Mouse (Mus musculus): Measurements from ENCODE around the gene Ccdc18. TPM values are rescaled to one million over a fixed set of nuclear protein-coding genes. Genes with fewer than 3 reads are reported as not detected.
A peak's percentile ranks its signal among the peaks of the same experiment; 100 is the strongest.
"Not testable (repeated sequence)": the region's sequence is repeated elsewhere in the genome, so short reads cannot be mapped to it uniquely, and the experiment has no call there.

The Ccdc18 gene
- polyA plus RNA-seq, 1 experiment from 2014 or later, result 11.1 TPM

DNA sequence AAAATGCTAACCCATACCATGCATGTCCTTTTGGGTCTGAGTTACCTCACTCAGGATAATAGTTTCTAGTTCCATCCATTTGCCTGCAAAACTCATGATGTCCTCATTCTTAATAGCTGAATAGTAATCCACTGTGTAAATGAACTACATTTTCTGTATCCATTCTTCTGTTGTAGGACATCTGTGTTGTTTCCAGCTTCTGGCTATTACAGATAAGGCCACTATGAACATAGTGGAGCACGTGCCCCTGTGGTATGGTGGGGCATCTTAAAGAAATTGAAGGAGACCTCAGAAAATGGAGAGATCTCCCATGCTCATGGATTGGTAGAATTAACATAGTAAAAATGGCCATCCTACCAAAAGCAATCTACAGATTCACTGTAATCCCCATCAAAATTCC is 131.1 kb downstream of the Ccdc18 start:
- H3K27me3 ChIP-seq; H3K4me3 ChIP-seq; H3K4me2 ChIP-seq; H3K27ac ChIP-seq; ATAC-seq (ENCODE audit: insufficient number of reproducible peaks, insufficient read depth, low FRiP score, low TSS enrichment, low read depth); H3K9me3 ChIP-seq; H3K36me3 ChIP-seq; H3K9ac ChIP-seq: not testable (repeated sequence)
- WGBS, result 83% methylated on average over 1 of the region's 1 CpGs
- H3K4me1 ChIP-seq, result peaks cover 12% of the 10 kb centered on the region

DNA sequence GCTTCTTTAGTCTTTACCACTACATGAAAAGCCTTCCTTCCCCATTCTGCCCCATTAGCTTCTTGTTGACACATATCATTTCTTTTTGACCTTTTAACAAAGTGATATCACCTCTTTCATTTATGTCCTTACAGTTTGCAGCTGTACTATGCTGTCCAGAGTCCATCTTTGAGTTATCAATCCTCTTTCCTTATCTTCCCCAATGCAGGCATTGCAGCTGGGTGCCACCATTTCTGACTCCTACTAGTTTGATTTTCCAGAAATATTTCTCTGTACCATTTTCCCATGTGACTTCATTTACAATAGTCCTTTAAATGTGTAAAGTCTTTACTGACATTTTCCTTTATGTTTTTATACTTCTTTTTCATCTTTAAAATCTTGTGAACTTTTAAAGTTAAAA is 134.3 kb downstream of the Ccdc18 start:
- H3K27me3 ChIP-seq, result no peaks in the 10 kb centered on the region
- H3K9me3 ChIP-seq, result no peaks in the 10 kb centered on the region
- ATAC-seq (ENCODE audit: insufficient number of reproducible peaks, insufficient read depth, low FRiP score, low TSS enrichment, low read depth), result no peak
- H3K4me2 ChIP-seq, result no peak overlapping the region
- no peak overlapping the region for H3K9ac ChIP-seq
- H3K4me1 ChIP-seq, result peaks cover 27% of the 10 kb centered on the region
- no peaks in the 10 kb centered on the region for H3K36me3 ChIP-seq
- no peak overlapping the region for H3K4me3 ChIP-seq
- H3K27ac ChIP-seq, result no peak overlapping the region

DNA sequence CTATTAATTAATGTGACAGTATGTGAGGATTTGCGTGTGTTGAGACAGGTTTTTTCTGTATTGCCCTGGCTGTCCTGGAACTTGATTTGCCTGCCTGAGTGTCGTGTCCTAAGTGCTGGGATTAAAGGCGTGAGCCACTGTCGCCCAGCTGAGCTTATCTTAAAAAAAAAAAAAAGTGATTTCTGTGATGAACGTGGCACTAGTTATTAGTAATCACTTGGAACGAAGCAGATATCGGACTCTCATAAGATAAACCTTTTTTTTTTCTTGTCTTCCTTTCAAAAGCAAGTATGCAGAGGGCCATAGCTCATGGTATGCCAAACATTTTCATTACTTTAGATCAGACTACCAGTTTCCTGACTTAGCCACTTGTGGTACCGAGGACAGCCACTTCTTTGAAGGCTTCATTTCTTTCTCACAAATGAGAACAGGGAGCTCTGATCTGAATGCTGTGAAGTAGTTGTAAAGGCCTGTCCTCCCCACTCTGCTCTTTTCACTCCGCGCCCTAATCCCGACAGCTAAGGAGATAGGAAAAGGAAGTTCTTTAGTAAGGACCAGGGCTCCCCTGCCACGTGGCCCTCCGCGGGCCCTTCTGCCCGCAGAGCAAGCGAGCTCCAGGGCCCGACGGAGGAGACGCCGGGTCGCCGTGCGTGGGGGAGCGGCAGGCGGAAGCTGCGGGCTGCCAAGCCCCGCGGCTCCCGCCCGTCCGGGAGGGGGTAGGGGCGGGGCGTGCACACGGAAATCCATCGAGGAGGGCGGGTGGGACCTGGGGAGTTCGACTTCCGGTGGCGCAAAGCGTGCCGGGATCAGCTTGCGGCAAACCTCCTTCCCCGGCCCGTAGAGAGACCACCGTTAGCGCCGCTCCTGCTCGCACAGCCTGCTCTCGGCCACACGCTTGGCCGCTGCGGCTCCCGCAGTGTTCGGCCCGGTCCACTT is 135.7 kb downstream of the Ccdc18 start, which contains the start of gene Dr1:
Dr1 (plus strand) TSS at position 771 of the 936 bp plus-strand sequence.
- 3% methylated on average over 55 of the region's 55 CpGs for WGBS
- Histone ChIP-seq H3K27me3 (no peaks in the 10 kb centered on the region), H3K4me2 (peak within 1 kb of the TSS; percentile 91), H3K4me3 (peak within 1 kb of the TSS; percentile 96), H3K4me1 (peaks cover 28% of the 10 kb centered on the region), H3K27ac (peak within 1 kb of the TSS; percentile 96), H3K36me3 (peaks cover 12% of the 10 kb centered on the region; the same call in 1 of the 2 replicates), H3K9me3 (no peaks in the 10 kb centered on the region), H3K9ac (peak within 1 kb of the TSS; percentile 97)
- ATAC-seq (ENCODE audit: insufficient number of reproducible peaks, insufficient read depth, low FRiP score, low TSS enrichment, low read depth), result peak; percentile 99

DNA sequence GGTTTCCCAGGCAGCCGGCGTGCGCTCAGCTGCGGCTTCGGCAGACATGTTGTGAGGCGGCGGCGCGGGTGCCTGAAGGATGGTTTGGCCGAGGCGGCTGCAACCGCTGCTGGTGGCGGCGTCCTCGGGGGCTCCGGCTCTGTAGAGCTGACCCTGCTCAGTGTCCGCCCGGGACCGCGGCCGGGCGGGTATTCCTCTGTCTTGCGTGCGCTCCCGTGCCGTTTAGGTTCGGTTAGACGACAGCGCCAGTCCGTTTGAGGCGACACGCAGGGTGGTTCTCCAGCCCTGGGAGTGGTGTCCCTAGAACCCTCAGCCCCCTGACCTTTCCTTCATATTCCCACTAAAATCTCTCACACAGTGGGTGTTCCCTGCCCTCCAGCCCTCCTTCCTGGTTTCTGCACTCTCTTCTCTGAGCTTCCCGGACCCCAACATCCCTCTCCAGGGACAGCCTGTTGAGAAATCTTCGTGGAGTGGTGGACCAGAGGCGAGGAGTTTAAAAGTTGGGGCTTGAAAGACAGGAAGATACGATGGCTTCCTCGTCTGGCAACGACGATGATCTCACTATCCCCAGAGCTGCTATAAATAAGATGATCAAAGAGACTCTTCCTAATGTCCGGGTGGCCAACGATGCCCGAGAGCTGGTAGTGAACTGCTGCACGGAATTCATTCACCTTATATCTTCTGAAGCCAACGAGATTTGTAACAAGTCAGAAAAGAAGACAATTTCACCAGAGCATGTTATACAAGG is 136.6 kb downstream of the Ccdc18 start:
- Histone ChIP-seq H3K9me3 (no peaks in the 10 kb centered on the region), H3K4me3 (peak overlapping the region; percentile 96), H3K36me3 (peaks cover 12% of the 10 kb centered on the region; the same call in 1 of the 2 replicates), H3K9ac (peak overlapping the region; percentile 97), H3K4me1 (peaks cover 28% of the 10 kb centered on the region), H3K4me2 (peak overlapping the region; percentile 91), H3K27me3 (no peaks in the 10 kb centered on the region), H3K27ac (peak overlapping the region; percentile 96)
- under 1% methylated on average over 44 of the region's 44 CpGs for WGBS
- ATAC-seq (ENCODE audit: insufficient number of reproducible peaks, insufficient read depth, low FRiP score, low TSS enrichment, low read depth), result peak; percentile 69

DNA sequence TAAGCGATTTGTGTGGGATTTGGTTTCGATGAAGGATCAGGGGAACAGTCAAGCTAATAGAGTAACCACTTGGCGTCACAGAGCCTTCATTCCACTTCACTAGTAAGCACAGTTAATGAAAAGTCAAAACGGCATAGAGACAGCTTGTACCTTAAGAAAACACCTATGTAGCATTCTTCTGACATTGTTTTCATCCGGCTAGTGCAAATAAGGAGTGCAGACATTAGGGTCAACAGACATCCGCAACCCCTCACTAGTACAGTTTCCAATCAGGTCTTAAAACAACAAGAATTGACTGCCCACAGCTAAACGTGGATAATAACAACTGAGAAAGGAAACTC is 137.1 kb downstream of the Ccdc18 start:
- Histone ChIP-seq H3K36me3 (peaks cover 12% of the 10 kb centered on the region; the same call in 1 of the 2 replicates), H3K27ac (no peak overlapping the region), H3K9me3 (no peaks in the 10 kb centered on the region), H3K4me2 (peak overlapping the region; percentile 91), H3K4me1 (peaks cover 28% of the 10 kb centered on the region), H3K4me3 (peak overlapping the region; percentile 96), H3K27me3 (no peaks in the 10 kb centered on the region), H3K9ac (peak overlapping the region; percentile 97)
- ATAC-seq (ENCODE audit: insufficient number of reproducible peaks, insufficient read depth, low FRiP score, low TSS enrichment, low read depth), result no peak
- 7% methylated on average over 7 of the region's 7 CpGs for WGBS

DNA sequence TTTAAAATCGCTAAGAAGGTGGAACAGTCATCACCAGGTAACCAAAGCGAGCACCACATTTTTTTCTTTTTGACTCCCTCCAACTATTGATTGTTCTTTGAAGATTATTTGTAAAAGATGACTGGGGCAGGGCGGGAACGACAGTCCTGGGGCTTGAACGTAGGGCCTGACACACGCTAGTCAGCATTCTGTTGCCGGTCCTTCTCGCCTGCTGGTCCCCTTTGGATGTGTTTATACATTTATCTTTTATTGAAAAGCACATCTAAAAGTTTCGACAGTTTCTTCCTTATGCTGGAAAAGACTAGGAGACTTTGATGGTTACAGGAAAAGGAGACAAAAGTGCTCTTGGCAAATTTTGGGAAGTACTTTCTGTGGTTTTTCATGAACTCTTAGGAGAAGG is 137.7 kb downstream of the Ccdc18 start:
- H3K27me3 ChIP-seq, result no peaks in the 10 kb centered on the region
- 42% methylated on average over 9 of the region's 9 CpGs for WGBS
- peaks cover 28% of the 10 kb centered on the region for H3K4me1 ChIP-seq
- no peak overlapping the region for H3K27ac ChIP-seq
- peak overlapping the region; percentile 97 for H3K9ac ChIP-seq
- H3K9me3 ChIP-seq, result no peaks in the 10 kb centered on the region
- peaks cover 12% of the 10 kb centered on the region; the same call in 1 of the 2 replicates for H3K36me3 ChIP-seq
- peak overlapping the region; percentile 91 for H3K4me2 ChIP-seq
- peak overlapping the region; percentile 96 for H3K4me3 ChIP-seq
- no peak for ATAC-seq (ENCODE audit: insufficient number of reproducible peaks, insufficient read depth, low FRiP score, low TSS enrichment, low read depth)

DNA sequence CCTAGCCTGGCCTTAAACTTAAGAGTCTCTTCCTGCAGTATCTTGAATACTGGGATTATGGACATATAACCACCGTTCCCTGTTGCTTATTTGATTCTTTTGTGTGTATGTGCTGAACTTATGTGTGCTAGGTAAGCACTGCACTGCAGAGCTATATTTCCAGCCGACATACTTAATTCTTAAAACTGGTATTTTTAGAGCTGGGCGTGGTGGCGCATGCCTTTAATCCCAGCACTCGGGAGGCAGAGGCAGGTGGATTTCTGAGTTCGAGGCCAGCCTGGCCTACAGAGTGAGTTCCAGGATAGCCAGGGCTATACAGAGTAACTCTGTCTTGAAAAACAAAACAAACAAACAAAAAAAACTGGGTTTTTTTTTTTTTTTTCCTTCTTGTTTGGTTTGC is 138.7 kb downstream of the Ccdc18 start:
- H3K27me3 ChIP-seq; H3K27ac ChIP-seq; H3K9me3 ChIP-seq; ATAC-seq (ENCODE audit: insufficient number of reproducible peaks, insufficient read depth, low FRiP score, low TSS enrichment, low read depth); H3K9ac ChIP-seq: not testable (repeated sequence)
- Histone ChIP-seq H3K4me1 (peaks cover 28% of the 10 kb centered on the region), H3K4me2 (peak overlapping the region; percentile 91), H3K36me3 (peaks cover 15% of the 10 kb centered on the region), H3K4me3 (peak overlapping the region; percentile 24; the same call in 1 of the 2 replicates)
- WGBS, result 94% methylated on average over 6 of the region's 6 CpGs

Other genes with a start within 250 kb of the Ccdc18 start
- 76.6 and 81.0 TPM in 2 replicates for gene Rpl5, start 232.4 kb upstream of the Ccdc18 start, polyA plus RNA-seq (2015; fragmentation: Nextera tagmentation; extraction: Ambion mirVana)
- 25.5 and 26.1 TPM in 2 replicates for gene Fam69a, start 145.8 kb upstream of the Ccdc18 start, polyA plus RNA-seq (2015; fragmentation: Nextera tagmentation; extraction: Ambion mirVana)
- 119 and 128 TPM in 2 replicates for gene Mtf2, start 67.2 kb upstream of the Ccdc18 start, polyA plus RNA-seq (2015; fragmentation: Nextera tagmentation; extraction: Ambion mirVana)
- gene Tmed5, start 255 bp upstream of the Ccdc18 start, polyA plus RNA-seq (2015; fragmentation: Nextera tagmentation; extraction: Ambion mirVana), result 28.1 and 30.4 TPM in 2 replicates
- 45.4 and 47.0 TPM in 2 replicates for gene Dr1, start 136.0 kb downstream of the Ccdc18 start, polyA plus RNA-seq (2015; fragmentation: Nextera tagmentation; extraction: Ambion mirVana)
- gene Pigg, start 179.7 kb downstream of the Ccdc18 start, polyA plus RNA-seq (2015; fragmentation: Nextera tagmentation; extraction: Ambion mirVana), result 5.0 and 5.4 TPM in 2 replicates
- gene Gm42517, start 235.0 kb downstream of the Ccdc18 start, polyA plus RNA-seq (2015; fragmentation: Nextera tagmentation; extraction: Ambion mirVana), result 0.11 TPM in 1 of 2 replicates, not detected in the other